Mouse (Mus musculus) liver, adult 2 months (tissue): Measurements from ENCODE around the gene I0C0044D17Rik.

Experiments
- CTCF ChIP-seq: fragments of 200-500 bp; IDR thresholded peaks from 2 replicates; pipeline ENCODE4 v1.5.1; 2011; ENCODE audit warnings: low read depth, low read length, control low read depth
- POLR2A ChIP-seq: fragments of 200-500 bp; IDR thresholded peaks from 2 replicates; pipeline ENCODE4 v1.6.1; 2011; ENCODE audit warnings: low read length, control low read depth; ENCODE audit not compliant: insufficient read depth; ENCODE audit errors: extremely low read depth

DNA sequence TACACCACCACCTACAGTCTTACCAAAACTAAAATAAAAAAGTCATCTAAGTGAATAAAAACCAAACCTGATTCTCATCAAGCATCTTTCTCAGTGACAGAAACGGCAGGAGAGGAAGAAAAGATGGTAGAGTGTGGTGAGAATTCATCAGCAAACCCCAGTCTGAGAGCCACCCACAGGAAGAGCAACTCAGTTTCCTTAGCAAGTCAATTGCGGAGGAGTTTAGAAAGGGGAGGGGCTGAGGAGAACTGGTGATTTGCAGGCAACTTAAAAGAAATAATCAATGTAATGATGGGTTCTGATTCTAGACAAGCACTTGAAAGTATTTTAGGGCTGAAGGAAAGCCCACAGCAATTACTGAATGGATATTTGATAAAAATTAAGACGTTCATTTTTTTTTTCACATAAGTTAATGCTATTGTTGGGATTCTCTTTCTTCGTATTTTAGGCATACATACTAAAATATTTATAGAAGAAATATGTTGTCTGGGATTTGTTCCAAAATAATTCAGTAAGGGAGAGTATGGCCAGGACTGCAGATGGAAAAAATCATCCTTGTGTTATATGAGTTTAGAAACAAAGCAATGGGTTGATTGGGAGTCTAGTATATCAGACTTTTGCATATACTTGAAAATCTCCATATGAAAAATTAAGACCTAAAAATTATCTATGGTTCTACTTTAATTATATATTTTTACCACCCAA is 34.7 kb upstream of the I0C0044D17Rik start:
- TF ChIP-seq CTCF (no peak), POLR2A (no peak)
